Mouse (Mus musculus): Measurements from ENCODE around the gene Yipf6. TPM values are rescaled to one million over a fixed set of nuclear protein-coding genes. Genes with fewer than 3 reads are reported as not detected.

The Yipf6 gene
- polyA plus RNA-seq (2016; fragmentation: Nextera tagmentation; extraction: Ambion mirVana) = 18.6 and 19.6 TPM in 2 replicates

DNA sequence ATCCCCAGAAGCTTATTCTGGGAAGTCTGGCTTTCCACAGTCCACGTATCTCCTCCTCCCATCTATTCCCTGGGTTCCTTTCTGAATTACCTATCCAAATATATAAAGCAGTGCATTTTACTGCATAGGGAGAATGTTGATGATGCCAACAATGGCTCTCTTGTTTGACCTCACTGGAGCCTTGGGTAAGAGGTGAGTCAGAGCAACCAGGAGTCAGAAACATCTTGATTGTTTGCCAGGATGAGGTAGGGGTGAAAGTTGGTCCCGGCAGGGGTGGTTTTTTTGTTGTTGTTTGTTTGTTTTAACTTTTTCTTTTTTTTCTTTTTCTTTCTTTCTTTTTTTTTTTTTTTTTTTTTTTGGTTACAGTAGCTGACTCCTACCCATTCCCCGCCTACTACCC, at the start of gene Yipf6:
Gene Yipf6, plus strand, starts transcription at position 216 of the 400 bp plus-strand sequence.
- WGBS = 61% methylated on average over 3 of the region's 3 CpGs
- Histone ChIP-seq H3K9me3 (replicated peaks) (no peaks in the 10 kb centered on the region), H3K4me1 (replicated peaks) (0 out of 2 replicates have a peak, but pooled peaks cover 7% of the 10 kb centered on the region), H3K27ac (ENCODE audit: poor library complexity, severe bottlenecking) (peak within 1 kb of the TSS; percentile 93), H3K4me3 (peak within 1 kb of the TSS; percentile 62), H3K4me2 (peak within 1 kb of the TSS; percentile 69), H3K27me3 (replicated peaks) (no peaks in the 10 kb centered on the region), H3K9ac (peak within 1 kb of the TSS; percentile 74), H3K36me3 (no peaks in the 10 kb centered on the region)
- no peak for ATAC-seq (ENCODE audit: insufficient number of reproducible peaks, low FRiP score)

DNA sequence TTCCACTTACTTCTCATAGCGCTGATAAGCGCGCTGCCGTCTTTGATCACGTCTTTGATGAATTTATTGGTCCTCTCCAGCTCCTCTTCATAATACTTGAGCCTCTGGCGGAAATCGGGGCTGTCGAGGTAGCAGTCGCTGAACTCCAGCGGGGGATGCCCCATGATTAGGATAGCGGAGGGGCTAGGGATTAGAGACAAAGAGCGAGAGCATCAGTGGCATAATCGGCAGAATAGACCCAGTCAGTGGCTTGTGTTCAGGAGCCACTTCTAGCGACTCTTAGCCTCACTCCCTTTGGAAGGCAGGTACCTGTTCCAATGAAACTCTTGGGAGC, 46.1 kb upstream of the Yipf6 start:
- Histone ChIP-seq H3K4me3 (peak overlapping the region; percentile 63), H3K9ac (peak overlapping the region; percentile 71), H3K4me2 (peak overlapping the region; percentile 75), H3K4me1 (replicated peaks) (no peaks in the 10 kb centered on the region), H3K27me3 (replicated peaks) (peaks cover 8% of the 10 kb centered on the region), H3K9me3 (replicated peaks) (no peaks in the 10 kb centered on the region), H3K36me3 (no peaks in the 10 kb centered on the region), H3K27ac (ENCODE audit: poor library complexity, severe bottlenecking) (0 out of 2 replicates have a peak overlapping the region, but pooled peaks have one; percentile 78)
- peak; percentile 39; the same call in 1 of the 2 replicates for ATAC-seq (ENCODE audit: insufficient number of reproducible peaks, low FRiP score)
- WGBS = 13% methylated on average over 14 of the region's 14 CpGs

DNA sequence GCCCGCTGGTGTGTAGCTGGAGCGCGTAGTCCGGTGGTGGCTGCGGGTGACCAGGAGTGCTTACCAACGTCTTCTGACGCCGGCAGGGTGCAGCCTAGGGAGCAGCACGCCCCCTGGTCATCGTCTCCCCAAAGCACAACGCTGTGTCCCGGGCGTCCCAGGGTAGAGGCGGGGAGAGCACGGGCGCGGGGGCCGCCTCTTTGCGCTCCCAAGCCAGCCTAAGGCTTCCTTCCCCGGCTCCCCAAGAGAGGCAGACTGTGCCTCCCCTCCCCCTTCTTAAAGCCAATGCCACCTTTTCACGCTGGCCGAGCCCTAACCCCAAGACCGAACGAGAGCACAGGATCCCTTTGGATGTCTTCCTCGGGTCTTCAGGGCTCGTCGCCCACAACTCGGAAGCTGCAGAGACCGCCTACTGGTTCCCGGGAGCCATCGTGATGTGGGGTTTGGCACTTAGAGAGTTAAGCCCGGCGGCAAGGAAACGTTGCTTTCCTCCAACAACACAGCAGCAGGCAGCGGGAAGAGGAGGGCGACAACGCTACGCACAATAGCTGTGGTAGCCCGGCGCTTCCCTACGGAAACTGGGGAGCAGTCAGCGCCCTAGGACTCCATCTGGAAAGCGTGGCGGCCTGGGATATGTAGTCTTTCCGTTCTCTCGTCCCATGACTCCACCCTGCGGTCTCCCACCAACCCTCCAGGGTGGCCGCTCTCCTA, 45.6 kb upstream of the Yipf6 start, which contains the start of gene Ophn1:
Gene Ophn1, minus strand, starts transcription at position 620 of the 711 bp plus-strand sequence.
- peak within 1 kb of the TSS; percentile 75 for H3K4me2 ChIP-seq

DNA sequence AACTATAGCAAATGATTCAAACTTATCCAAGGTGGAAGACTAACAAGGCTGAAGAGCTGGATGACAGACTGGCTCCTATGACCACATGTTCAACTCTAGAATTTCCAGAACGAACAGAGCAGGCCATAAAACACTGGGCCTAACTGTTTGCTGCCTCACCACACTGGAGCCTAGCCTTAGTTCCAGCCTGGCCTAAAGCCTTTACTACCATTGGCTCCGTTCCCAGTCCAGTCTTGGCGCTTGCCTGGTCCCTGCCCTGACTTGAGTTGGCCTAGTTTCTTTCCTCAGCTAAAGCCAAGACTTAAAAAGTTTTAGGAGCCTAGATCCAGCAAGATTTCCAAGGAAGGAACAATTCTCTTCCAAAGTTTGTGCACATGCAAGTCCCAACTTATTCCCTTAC, 37.8 kb upstream of the Yipf6 start:
- Histone ChIP-seq H3K4me3 (no peak overlapping the region), H3K4me1 (replicated peaks) (no peaks in the 10 kb centered on the region), H3K27ac (ENCODE audit: poor library complexity, severe bottlenecking) (no peak overlapping the region), H3K27me3 (replicated peaks) (no peaks in the 10 kb centered on the region), H3K9me3 (replicated peaks) (no peaks in the 10 kb centered on the region), H3K36me3 (no peaks in the 10 kb centered on the region), H3K9ac (no peak overlapping the region), H3K4me2 (no peak overlapping the region)
- no peak for ATAC-seq (ENCODE audit: insufficient number of reproducible peaks, low FRiP score)
- WGBS = 66% methylated on average over 3 of the region's 3 CpGs

More for the DNA sequence above, 45.6 kb upstream of the Yipf6 start, which contains the start of gene Ophn1:
- Histone ChIP-seq H3K9ac (peak within 1 kb of the TSS; percentile 71), H3K36me3 (no peaks in the 10 kb centered on the region), H3K9me3 (replicated peaks) (no peaks in the 10 kb centered on the region), H3K4me3 (peak within 1 kb of the TSS; percentile 63), H3K27me3 (replicated peaks) (peaks cover 8% of the 10 kb centered on the region), H3K27ac (ENCODE audit: poor library complexity, severe bottlenecking) (peak within 1 kb of the TSS; percentile 78), H3K4me1 (replicated peaks) (no peaks in the 10 kb centered on the region)
- peak; percentile 89 for ATAC-seq (ENCODE audit: insufficient number of reproducible peaks, low FRiP score)
- 7% methylated on average over 48 of the region's 48 CpGs for WGBS

DNA sequence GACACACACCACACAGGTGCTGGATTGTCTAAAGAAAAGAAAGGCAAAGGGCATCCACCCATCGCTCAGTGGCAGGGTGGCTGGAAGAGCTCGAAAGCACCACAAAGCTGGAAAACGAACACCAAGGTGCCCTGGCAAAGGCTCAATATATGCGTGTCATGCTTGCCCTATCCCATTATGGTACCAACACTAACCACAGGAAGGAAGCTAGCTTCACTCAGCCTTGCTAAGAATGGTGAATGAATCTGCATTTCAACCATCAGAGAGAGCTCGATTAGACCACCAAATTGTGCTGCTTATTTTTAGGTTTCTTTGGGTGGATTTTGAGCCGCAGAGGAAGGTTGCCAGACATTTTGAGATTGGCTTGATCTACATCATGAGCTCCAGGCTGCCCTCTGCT, 31.9 kb upstream of the Yipf6 start:
- Histone ChIP-seq H3K4me2 (no peak overlapping the region), H3K9ac (no peak overlapping the region), H3K36me3 (no peaks in the 10 kb centered on the region), H3K4me3 (no peak overlapping the region), H3K27ac (ENCODE audit: poor library complexity, severe bottlenecking) (no peak overlapping the region), H3K4me1 (replicated peaks) (no peaks in the 10 kb centered on the region), H3K27me3 (replicated peaks) (no peaks in the 10 kb centered on the region), H3K9me3 (replicated peaks) (no peaks in the 10 kb centered on the region)
- 77% methylated on average over 6 of the region's 6 CpGs for WGBS
- ATAC-seq (ENCODE audit: insufficient number of reproducible peaks, low FRiP score) = no peak

DNA sequence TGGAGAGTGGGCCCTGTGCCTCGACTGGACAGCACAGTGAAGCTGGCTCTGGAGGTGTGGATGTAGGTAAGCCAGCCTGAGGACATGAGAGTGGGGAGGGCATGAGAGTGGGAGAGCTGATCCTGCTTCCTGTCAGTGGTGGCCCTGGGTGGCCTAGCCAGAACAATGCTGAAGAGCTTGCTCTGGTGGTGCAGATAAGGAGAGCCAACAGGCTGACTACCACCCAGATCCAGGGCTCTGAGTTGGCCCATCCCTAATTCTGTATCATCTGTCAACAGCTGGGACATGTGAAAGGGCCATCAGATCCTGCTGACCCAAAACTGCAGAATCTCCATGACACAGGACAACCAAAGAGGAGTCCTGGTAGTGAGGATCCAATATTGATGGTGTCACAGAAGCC, 27.2 kb upstream of the Yipf6 start:
- Histone ChIP-seq H3K9me3 (replicated peaks) (no peaks in the 10 kb centered on the region), H3K4me2 (no peak overlapping the region), H3K27ac (ENCODE audit: poor library complexity, severe bottlenecking) (no peak overlapping the region), H3K9ac (no peak overlapping the region), H3K4me1 (replicated peaks) (no peaks in the 10 kb centered on the region), H3K27me3 (replicated peaks) (no peaks in the 10 kb centered on the region), H3K36me3 (no peaks in the 10 kb centered on the region), H3K4me3 (no peak overlapping the region)
- no peak for ATAC-seq (ENCODE audit: insufficient number of reproducible peaks, low FRiP score)
- WGBS = 22% methylated on average over 1 of the region's 1 CpGs

DNA sequence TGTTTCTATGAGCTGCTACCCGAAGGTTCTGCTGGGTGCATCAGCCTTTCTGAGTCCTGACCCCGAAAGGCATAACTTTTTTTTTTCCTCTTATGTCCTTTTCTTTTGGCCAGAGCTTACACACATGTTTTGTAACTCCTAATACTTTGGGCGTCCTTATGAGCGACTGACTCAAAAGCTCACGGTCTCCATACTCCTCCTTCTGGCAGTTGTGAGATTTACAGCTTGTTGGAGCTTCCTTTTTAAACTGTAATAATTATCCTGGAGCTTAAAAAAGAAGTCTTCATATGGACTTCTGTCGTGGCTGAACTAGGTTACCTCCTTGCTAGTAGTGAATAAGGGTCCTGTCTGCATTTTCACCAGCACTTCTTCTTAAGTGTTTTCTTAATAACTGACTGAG, 16.7 kb upstream of the Yipf6 start:
- H3K27me3 ChIP-seq (replicated peaks) = no peaks in the 10 kb centered on the region

DNA sequence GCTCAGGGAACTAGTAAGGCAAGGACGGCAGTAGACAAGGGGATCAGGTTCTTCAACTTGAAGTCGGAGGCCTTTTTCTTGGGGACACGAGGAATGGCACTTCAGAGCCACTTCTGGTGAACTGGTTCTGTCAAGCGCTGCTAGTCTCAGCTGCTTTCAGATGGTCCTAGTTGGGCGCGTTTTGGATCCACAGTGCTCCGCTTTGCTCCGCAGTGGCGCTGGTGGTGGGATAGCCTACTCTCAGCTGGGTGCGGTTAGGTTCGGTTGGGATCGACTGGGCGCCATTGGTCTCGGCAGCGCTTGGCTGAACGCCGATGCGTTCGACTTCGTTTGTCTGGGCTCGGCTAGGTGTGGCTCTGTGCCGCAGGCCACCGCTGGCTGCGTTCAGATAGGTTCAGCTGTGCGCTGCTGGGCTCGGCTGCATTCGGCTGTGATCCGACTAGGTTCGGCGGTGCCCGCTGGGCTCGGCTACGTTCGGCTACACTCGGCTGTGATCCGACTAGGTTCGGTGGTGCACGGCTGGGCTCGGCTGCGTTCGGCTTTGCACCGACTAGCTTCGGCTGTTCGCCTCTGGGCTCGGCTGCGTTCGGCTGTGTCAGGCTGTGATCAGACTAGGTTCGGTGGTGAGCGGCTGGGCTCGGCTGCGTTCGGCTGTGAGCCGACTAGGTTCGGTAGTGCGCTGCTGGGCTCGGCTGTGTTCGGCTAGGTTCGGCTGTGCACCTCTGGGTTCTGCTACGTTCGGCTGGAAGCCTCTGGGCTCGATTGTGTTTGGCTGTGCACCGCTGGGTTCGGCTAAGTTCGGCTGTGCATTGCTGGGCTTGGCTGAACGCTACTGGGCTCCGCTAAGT, 815 bp downstream of the Yipf6 start:
- Histone ChIP-seq H3K4me1 (replicated peaks) (0 out of 2 replicates have a peak, but pooled peaks cover 7% of the 10 kb centered on the region), H3K27ac (ENCODE audit: poor library complexity, severe bottlenecking) (peak overlapping the region; percentile 93), H3K4me3 (peak overlapping the region; percentile 62), H3K36me3 (no peaks in the 10 kb centered on the region), H3K27me3 (replicated peaks) (no peaks in the 10 kb centered on the region), H3K9ac (peak overlapping the region; percentile 74), H3K9me3 (replicated peaks) (no peaks in the 10 kb centered on the region), H3K4me2 (peak overlapping the region; percentile 69)
- WGBS = 20% methylated on average over 66 of the region's 66 CpGs
- peak; percentile 90 for ATAC-seq (ENCODE audit: insufficient number of reproducible peaks, low FRiP score)

More for the DNA sequence above, 16.7 kb upstream of the Yipf6 start:
- Histone ChIP-seq H3K27ac (ENCODE audit: poor library complexity, severe bottlenecking) (no peak overlapping the region), H3K9ac (no peak overlapping the region), H3K4me3 (no peak overlapping the region), H3K4me1 (replicated peaks) (no peaks in the 10 kb centered on the region), H3K4me2 (no peak overlapping the region), H3K36me3 (no peaks in the 10 kb centered on the region), H3K9me3 (replicated peaks) (no peaks in the 10 kb centered on the region)
- no peak for ATAC-seq (ENCODE audit: insufficient number of reproducible peaks, low FRiP score)
- WGBS = 14% methylated on average over 6 of the region's 6 CpGs

DNA sequence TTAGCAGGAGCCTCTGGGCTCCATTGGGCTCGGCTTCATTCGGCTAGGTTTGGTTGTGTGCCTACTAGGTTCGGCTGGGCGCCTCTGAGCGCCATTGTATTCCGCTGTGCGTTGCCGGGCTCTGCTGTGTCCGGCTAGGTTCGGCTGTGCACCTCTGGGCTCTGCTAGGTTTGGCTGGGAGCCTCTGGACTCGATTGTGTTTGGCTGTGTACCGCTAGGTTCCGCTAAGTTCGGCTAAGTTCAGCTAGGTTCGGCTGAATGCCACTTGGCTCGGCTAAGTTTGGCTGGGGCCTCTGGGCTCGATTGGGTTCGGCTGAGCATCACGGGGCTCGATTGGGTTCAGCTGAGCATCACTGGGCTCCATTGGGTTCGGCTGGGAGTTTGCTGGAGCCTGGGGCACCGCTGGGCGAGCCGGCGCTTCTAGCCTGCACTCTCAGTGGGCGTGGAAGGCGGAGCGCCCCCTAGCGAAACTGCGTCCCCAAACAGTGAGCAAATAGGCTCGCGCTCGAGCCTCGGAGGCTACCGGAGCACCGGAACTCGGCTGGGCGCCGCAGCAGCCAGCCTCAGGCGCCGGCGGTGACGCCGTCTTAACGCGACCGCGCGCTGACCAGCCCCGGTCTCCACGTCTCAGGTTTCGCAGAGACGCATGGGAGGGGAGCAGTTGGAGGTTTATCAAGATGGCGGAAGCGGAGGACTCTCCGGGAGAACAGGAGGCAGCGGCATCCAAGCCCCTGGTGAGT, 1.6 kb downstream of the Yipf6 start:
- peak overlapping the region; percentile 62 for H3K4me3 ChIP-seq
- ATAC-seq (ENCODE audit: insufficient number of reproducible peaks, low FRiP score) = peak; percentile 91
- H3K9ac ChIP-seq = peak overlapping the region; percentile 76
- WGBS = 12% methylated on average over 57 of the region's 57 CpGs
- 0 out of 2 replicates have a peak, but pooled peaks cover 5% of the 10 kb centered on the region for H3K36me3 ChIP-seq
- no peaks in the 10 kb centered on the region for H3K27me3 ChIP-seq (replicated peaks)
- H3K27ac ChIP-seq (ENCODE audit: poor library complexity, severe bottlenecking) = peak overlapping the region; percentile 93
- H3K4me2 ChIP-seq = peak overlapping the region; percentile 69
- 0 out of 2 replicates have a peak, but pooled peaks cover 7% of the 10 kb centered on the region for H3K4me1 ChIP-seq (replicated peaks)
- H3K9me3 ChIP-seq (replicated peaks) = no peaks in the 10 kb centered on the region

DNA sequence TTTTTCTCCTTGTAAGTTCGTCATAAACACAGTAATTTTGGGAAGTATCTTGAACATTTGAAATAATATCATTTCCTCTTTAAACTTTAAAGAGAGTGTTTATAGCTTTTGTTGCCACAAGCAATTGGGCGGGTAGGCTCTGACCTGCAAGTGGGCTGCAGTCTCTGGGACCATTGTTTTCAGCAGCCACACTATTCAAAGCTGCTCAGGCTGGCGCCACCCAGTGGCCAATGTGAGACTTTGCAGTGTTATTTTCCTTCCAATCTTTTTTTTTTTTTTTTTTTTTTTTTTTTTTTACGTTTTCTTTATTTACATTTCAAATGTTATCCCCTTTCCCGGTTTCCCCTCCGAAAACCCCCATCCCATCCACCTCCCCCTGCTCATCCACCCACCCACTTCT, 17.8 kb downstream of the Yipf6 start:
- Histone ChIP-seq H3K4me2 (no peak overlapping the region), H3K27ac (ENCODE audit: poor library complexity, severe bottlenecking) (no peak overlapping the region), H3K27me3 (replicated peaks) (no peaks in the 10 kb centered on the region), H3K9me3 (replicated peaks) (no peaks in the 10 kb centered on the region), H3K9ac (no peak overlapping the region), H3K4me3 (no peak overlapping the region), H3K4me1 (replicated peaks) (no peaks in the 10 kb centered on the region), H3K36me3 (no peaks in the 10 kb centered on the region)
- WGBS = 17% methylated on average over 6 of the region's 6 CpGs
- ATAC-seq (ENCODE audit: insufficient number of reproducible peaks, low FRiP score) = no peak

Data from heart, embryonic 12.5 days (tissue).